Mouse (Mus musculus): Measurements from ENCODE around the gene Anapc13. TPM values are rescaled to one million over a fixed set of nuclear protein-coding genes. Genes with fewer than 3 reads are reported as not detected.

Anapc13 gene
- 52.0 and 65.4 TPM in 2 replicates for polyA plus RNA-seq (2012; rRNA removed)

GRCm38 (mm10) chr9:102625983-102626838 lies at the start of gene Anapc13, which contains the start of gene Cep63:
Gene Anapc13, plus strand, starts transcription at chr9:102626296.
Gene Cep63, minus strand, starts transcription at chr9:102626534.
- whole genome bisulfite sequencing: under 1% methylated on average over 84 of the region's 84 CpGs
- Histone ChIP-seq H3K4me1 (ENCODE audit: control insufficient read depth, insufficient read depth, low read length) (peaks cover 8% of the 10 kb centered on the region), H3K4me3 (replicated peaks; ENCODE audit: extremely low read depth, low read depth, low read length) (peak within 1 kb of the TSS; percentile 82)
- TF ChIP-seq CTCF (IDR thresholded peaks at IDR 0.05; ENCODE audit: insufficient read depth, low read length) (no peak), POLR2A (IDR thresholded peaks at IDR 0.05; ENCODE audit: borderline replicate concordance, extremely low read depth, low read depth, low read length) (peak; percentile 83)
- peak; percentile 99 for DNase-seq

GRCm38 (mm10) chr9:102577480-102577879 lies 48.6 kb upstream of the Anapc13 start:
- TF ChIP-seq CTCF (IDR thresholded peaks at IDR 0.05; ENCODE audit: insufficient read depth, low read length) (no peak), POLR2A (IDR thresholded peaks at IDR 0.05; ENCODE audit: borderline replicate concordance, extremely low read depth, low read depth, low read length) (no peak)
- WGBS: 13% methylated on average over 5 of the region's 5 CpGs
- Histone ChIP-seq H3K4me1 (ENCODE audit: control insufficient read depth, insufficient read depth, low read length) (no peaks in the 10 kb centered on the region), H3K4me3 (replicated peaks; ENCODE audit: extremely low read depth, low read depth, low read length) (no peak overlapping the region)
- peak; percentile 10 for DNase-seq

- WGBS: 77% methylated on average over 12 of the region's 12 CpGs
- DNase-seq: no peak
- no peaks in the 10 kb centered on the region for H3K4me1 ChIP-seq (ENCODE audit: control insufficient read depth, insufficient read depth, low read length)
- H3K4me3 ChIP-seq (replicated peaks; ENCODE audit: extremely low read depth, low read depth, low read length): no peak overlapping the region
- no peak for TF ChIP-seq CTCF (IDR thresholded peaks at IDR 0.05; ENCODE audit: insufficient read depth, low read length)
- no peak for TF ChIP-seq POLR2A (IDR thresholded peaks at IDR 0.05; ENCODE audit: borderline replicate concordance, extremely low read depth, low read depth, low read length)
Measured at GRCm38 (mm10) chr9:102581921-102582469, 44.1 kb upstream of the Anapc13 start.

GRCm38 (mm10) chr9:102587347-102587746 lies 38.7 kb upstream of the Anapc13 start:
- Histone ChIP-seq H3K4me3 (replicated peaks; ENCODE audit: extremely low read depth, low read depth, low read length) (no peak overlapping the region), H3K4me1 (ENCODE audit: control insufficient read depth, insufficient read depth, low read length) (no peaks in the 10 kb centered on the region)
- no peak for DNase-seq
- TF ChIP-seq CTCF (IDR thresholded peaks at IDR 0.05; ENCODE audit: insufficient read depth, low read length) (no peak), POLR2A (IDR thresholded peaks at IDR 0.05; ENCODE audit: borderline replicate concordance, extremely low read depth, low read depth, low read length) (no peak)
- WGBS: 81% methylated on average over 5 of the region's 5 CpGs

- WGBS: 72% methylated on average over 6 of the region's 6 CpGs
- no peaks in the 10 kb centered on the region for H3K4me1 ChIP-seq (ENCODE audit: control insufficient read depth, insufficient read depth, low read length)
- no peak overlapping the region for H3K4me3 ChIP-seq (replicated peaks; ENCODE audit: extremely low read depth, low read depth, low read length)
- TF ChIP-seq CTCF (IDR thresholded peaks at IDR 0.05; ENCODE audit: insufficient read depth, low read length) (no peak), POLR2A (IDR thresholded peaks at IDR 0.05; ENCODE audit: borderline replicate concordance, extremely low read depth, low read depth, low read length) (no peak)
- no peak for DNase-seq
Measured at GRCm38 (mm10) chr9:102594667-102595393, 31.3 kb upstream of the Anapc13 start.

- Histone ChIP-seq H3K4me1 (ENCODE audit: control insufficient read depth, insufficient read depth, low read length) (no peaks in the 10 kb centered on the region), H3K4me3 (replicated peaks; ENCODE audit: extremely low read depth, low read depth, low read length) (no peak overlapping the region)
- DNase-seq: no peak
- TF ChIP-seq POLR2A (IDR thresholded peaks at IDR 0.05; ENCODE audit: borderline replicate concordance, extremely low read depth, low read depth, low read length): no peak
- no peak for TF ChIP-seq CTCF (IDR thresholded peaks at IDR 0.05; ENCODE audit: insufficient read depth, low read length)
- 70% methylated on average over 8 of the region's 8 CpGs for WGBS
Measured at GRCm38 (mm10) chr9:102595662-102596436, 30.2 kb upstream of the Anapc13 start.

- no peak for DNase-seq
- TF ChIP-seq CTCF (IDR thresholded peaks at IDR 0.05; ENCODE audit: insufficient read depth, low read length) (no peak), POLR2A (IDR thresholded peaks at IDR 0.05; ENCODE audit: borderline replicate concordance, extremely low read depth, low read depth, low read length) (no peak)
- Histone ChIP-seq H3K4me3 (replicated peaks; ENCODE audit: extremely low read depth, low read depth, low read length) (no peak overlapping the region), H3K4me1 (ENCODE audit: control insufficient read depth, insufficient read depth, low read length) (no peaks in the 10 kb centered on the region)
- WGBS: 73% methylated on average over 2 of the region's 2 CpGs
Measured at GRCm38 (mm10) chr9:102601187-102601586, 24.9 kb upstream of the Anapc13 start.

- Histone ChIP-seq H3K4me1 (ENCODE audit: control insufficient read depth, insufficient read depth, low read length) (no peaks in the 10 kb centered on the region), H3K4me3 (replicated peaks; ENCODE audit: extremely low read depth, low read depth, low read length) (no peak overlapping the region)
- WGBS: 75% methylated on average over 2 of the region's 2 CpGs
- no peak for DNase-seq
- TF ChIP-seq CTCF (IDR thresholded peaks at IDR 0.05; ENCODE audit: insufficient read depth, low read length) (no peak), POLR2A (IDR thresholded peaks at IDR 0.05; ENCODE audit: borderline replicate concordance, extremely low read depth, low read depth, low read length) (no peak)
Measured at GRCm38 (mm10) chr9:102601666-102602065, 24.4 kb upstream of the Anapc13 start.

GRCm38 (mm10) chr9:102605162-102605561 lies 20.9 kb upstream of the Anapc13 start:
- H3K4me1 ChIP-seq (ENCODE audit: control insufficient read depth, insufficient read depth, low read length): no peaks in the 10 kb centered on the region
- WGBS: 93% methylated on average over 6 of the region's 6 CpGs
- DNase-seq: no peak
- TF ChIP-seq POLR2A (IDR thresholded peaks at IDR 0.05; ENCODE audit: borderline replicate concordance, extremely low read depth, low read depth, low read length): no peak
- no peak for TF ChIP-seq CTCF (IDR thresholded peaks at IDR 0.05; ENCODE audit: insufficient read depth, low read length)
- no peak overlapping the region for H3K4me3 ChIP-seq (replicated peaks; ENCODE audit: extremely low read depth, low read depth, low read length)

Data from lung, adult 2 months (tissue).